Mouse (Mus musculus) cerebellum, adult 2 months (tissue): ENCODE results near the gene Yy2.

Source experiments
- CTCF ChIP-seq: fragments of 200-500 bp; IDR thresholded peaks from 2 replicates; pipeline ENCODE4 v1.5.1; 2011; ENCODE audit warnings: low read depth, mild to moderate bottlenecking, control low read depth, low read length, moderate library complexity, borderline replicate concordance; ENCODE audit not compliant: insufficient read depth
- POLR2A ChIP-seq: fragments of 200-500 bp; IDR thresholded peaks from 2 replicates; pipeline ENCODE4 v1.6.1; 2011; ENCODE audit warnings: low read length, control low read depth, borderline replicate concordance; ENCODE audit not compliant: insufficient read depth

- TF ChIP-seq CTCF (no peak), POLR2A (no peak)
Observed at GRCm38 (mm10) chrX:157594606-157595005, 25.8 kb upstream of the Yy2 start.
